Mouse (Mus musculus): Measurements from ENCODE around the gene Hmbs.
"Not testable (repeated sequence)": the region's sequence is repeated elsewhere in the genome, so short reads cannot be mapped to it uniquely, and the experiment has no call there.

Gene Hmbs

DNA sequence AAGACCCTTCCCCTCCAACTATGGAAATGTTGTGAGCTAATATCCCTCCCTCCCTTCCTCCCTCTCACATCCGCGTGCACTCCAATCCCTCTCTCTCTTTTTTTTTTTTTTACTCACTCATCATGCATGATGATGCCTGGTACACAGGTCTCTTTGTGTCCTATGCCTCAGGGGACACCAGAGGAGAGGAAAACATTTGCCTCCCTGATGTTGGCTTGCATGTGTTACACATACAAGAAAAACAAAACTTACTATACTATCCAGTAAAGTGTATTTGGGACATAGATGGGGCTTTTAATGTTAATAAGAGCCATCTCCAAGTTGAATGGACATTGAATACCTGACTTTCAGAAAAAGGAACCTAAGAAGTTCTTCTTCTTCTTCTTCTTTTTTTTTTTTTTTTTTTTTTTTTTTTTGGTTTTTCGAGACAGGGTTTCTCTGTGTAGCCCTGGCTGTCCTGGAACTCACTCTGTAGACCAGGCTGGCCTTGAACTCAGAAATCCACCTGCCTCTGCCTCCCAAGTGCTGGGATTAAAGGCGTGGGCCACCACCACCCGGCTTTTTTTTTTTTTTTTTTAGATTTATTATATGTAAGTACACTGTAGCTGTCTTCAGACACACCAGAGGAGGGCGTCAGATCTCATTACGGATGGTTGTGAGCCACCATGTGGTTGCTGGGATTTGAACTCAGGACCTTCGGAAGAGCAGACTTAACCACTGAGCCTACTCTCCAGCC is 18.8 kb downstream of the Hmbs start:
- DNase-seq (ENCODE audit: low read depth, low spot score), result peak; percentile 66

DNA sequence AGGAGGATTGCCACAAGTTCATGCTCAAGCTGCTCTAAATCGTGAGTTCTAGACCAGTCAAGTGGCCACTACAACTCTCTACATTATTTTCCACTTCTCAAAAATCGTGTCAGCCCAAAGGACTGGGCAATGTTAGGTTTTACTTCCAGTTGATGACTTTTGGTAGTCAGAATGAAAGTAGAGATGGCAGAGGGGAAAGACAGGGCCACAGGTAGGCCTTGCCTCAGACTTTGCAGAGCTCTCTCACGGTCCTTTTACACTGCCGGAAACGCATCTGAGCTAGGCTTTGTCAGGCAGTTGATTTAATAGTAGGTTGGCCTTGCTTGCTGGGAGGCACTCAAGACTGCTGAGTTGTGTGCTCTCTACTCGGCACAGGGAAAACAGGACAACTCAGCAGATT is 19.9 kb downstream of the Hmbs start:
- peak; percentile 89 for DNase-seq (ENCODE audit: low read depth, low spot score)

DNA sequence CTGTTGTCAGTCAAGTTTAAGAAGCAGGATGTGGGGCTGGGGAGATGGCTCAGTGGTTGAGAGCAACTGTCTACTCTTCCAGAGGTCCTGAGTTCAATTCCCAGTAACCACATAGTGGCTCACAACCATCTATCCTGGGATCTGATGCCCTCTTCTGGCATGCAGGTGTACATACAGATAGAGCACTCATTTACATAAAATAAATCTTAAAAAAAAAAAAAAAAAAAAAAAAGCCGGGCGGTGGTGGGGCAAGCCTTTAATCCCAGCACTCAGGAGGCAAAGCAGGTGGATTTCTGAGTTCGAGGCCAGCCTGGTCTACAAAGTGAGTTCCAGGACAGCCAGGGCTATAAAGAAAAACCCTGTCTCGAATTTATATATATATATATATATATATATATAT is 20.4 kb downstream of the Hmbs start:
- DNase-seq (ENCODE audit: low read depth, low spot score), result peak; percentile 34

DNA sequence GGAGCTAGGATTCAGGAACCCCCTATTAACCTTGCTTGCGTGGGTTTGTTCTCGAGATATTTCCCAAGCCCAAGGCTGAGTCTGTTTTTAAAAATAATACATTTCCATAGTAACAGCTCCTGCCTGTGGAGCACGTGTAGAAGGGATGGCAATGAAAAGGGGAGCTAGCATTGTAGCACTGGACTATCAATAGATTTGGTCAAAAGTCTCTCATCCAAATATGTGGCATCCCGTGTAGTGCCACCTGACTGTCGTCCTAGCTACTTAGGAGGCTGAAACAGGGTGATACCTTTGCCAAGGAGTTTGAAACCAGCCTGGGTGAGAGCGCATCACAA is 23.3 kb downstream of the Hmbs start:
- no peak for DNase-seq (ENCODE audit: low read depth, low spot score)

DNA sequence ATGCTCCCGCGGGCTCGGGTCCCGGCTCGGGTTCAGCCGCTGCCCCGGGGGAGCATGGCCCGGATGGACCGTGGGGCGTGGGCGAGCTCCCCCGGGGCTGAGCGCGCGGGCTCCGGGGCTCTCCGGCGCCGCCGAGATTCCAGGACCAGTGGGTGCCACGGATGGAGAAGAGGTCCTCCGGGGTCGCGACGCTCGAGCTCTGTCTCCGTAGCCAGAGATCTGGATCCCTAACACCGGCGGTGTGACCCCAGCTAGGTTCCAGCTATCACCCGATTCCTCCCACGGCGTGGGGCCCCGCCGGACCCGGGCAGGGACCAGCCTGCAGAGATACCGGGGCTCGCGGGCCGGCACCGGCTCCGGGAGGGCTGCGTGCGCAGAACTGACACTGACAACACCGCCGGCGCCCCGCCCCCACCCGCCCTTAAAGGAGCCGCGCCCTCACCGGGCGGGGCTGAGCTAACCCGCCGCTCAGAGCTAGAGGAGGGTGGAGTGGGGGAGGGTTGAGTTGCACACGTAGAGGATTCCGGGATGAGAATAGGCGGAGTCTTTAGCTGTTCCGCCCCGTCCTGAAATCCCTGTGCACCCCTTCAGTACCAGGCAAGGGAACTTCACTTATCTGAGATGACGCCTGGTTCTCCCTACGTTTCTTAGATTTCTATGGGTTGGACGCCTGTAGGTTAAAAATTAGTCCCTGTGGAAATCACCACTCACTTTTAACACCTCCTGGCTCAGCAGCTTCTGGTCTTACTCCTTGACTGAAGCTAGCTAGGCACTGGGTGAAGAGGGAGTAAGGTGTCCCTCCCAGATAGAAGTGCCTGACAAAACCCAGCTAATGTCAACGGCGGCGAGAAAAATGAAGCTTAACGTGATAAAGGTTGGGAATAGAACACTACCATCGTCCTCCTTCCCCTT is 23.9 kb downstream of the Hmbs start, which contains the start of gene C2cd2l:
Gene C2cd2l (minus strand): TSS at position 399 of the 912 bp plus-strand sequence.
- peak; percentile 93 for DNase-seq (ENCODE audit: low read depth, low spot score)

DNA sequence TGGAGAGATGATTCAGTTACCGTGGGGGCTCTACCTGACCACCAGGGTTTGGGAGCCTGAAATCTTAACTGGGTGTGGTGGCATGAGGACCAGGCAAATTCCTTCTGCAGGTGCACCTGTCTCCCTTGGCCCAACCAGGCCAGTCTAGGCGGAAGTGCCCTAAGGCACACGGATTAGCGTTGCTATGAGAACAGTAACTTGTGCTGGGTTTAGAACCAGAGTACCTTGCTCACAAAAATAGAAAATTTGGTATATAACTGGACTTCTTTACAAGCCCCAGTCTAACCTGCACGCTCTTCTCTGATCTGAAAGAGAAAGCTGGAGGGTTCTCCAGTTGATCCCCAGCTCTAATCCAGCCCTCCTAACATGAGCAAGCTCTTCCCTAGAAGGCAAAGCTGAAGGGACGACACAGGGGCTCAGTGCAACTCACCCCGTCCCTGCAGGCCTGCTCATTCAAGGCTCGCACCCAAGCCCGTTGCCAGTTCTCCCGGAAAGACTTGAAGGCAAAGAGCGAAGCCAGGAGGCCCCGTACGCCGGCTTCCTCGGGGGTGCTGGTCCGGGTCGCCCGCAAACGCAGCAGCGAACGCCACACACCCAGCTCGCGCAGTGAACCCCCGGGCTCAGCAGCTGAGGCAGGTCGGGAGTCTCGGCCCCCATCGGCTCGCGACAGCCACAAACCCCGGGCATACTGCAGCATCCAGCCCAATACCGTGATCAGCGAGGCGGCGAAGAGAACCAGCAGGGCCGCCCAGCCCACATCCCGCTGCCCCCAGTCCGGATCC is 24.7 kb downstream of the Hmbs start:
- DNase-seq (ENCODE audit: low read depth, low spot score), result peak; percentile 63

DNA sequence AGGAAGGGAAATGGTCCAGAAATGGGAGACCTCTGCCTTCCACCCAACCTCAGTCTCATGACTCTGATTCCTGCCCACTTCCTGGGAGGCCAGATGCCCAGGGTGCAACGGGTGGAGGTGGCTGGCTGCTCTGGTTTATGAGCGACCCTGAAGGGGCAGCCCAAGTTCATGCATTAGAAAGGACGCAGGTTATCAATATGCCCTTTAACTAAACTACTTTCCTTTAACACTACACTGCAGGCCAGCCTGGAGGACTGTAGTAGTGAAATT is 25.3 kb downstream of the Hmbs start:
- no peak for DNase-seq (ENCODE audit: low read depth, low spot score)

DNA sequence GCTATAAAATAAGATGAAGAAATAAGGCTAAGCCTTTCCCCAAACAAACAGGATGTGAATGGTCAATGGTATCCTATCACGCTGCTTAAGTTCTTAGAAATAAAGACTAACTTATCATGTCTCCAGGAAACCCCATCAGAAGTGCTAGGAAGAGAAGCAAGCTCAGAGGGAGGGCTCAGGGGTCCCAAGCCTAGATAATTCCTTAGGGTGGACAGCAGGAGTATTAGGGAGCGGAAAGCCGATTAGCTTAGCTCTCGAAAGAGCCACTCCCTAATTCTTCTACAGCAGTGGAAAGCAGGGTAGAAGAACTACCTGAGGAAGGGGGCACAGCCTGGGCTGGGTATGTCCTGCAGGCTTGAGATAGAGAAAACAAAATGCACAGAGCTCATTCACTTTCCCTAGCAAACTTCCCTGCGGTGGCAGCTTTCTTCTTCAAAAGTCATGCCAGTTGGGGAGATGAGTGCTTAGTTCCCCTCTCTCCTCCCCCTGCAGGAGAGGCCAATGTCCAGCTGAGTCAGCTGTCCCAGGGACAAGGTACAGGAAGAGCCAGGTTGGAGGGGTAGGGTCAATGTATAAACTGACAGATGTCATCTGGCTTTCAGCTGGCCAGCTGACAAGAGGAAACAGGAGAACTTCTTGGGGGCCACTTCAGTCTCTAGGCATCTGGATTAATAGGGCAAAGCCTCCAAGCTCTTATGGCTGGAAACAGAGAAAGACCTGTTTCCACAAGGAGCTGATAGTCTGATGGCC is 25.8 kb downstream of the Hmbs start:
- no peak for DNase-seq (ENCODE audit: low read depth, low spot score)

DNA sequence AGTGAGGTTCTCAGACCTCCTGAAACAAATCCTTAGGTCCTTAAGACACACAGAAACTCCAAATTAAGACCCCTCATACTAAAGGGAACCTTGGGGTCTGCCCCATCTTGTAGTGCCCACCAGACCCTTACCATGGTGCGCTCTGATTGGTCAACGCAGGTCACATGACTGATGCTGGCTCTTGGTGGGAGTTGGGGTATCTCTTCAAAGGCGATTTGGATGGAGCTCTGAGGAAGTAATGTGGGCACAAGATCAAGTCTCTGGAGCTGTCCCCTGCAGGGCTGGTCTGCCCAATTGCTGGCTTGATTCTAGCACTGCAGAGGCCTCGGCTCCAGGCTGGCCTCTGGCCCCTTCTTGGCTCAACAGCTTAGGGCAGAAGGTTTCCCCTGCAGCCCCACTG is 26.6 kb downstream of the Hmbs start:
- DNase-seq (ENCODE audit: low read depth, low spot score), result no peak

DNA sequence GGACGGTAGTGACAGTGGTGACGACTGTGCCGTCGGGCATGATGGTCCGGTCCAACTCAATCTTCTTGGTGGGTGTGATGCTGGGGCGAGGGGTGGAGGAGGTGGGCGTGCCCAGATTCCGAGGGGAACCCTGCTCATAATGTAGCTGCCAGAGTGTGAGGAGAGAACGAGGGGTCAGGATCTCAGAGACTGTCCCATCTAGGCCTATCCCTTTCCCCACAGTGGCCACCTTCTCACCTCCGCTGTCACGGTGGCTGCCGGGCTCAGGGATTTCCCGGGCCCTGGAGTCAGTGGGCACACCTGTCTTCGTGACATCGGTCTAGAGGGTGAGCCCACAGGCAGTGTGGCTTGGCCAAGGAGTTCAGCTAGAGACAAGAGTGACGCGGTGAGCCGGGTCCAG is 29.1 kb downstream of the Hmbs start:
- DNase-seq (ENCODE audit: low read depth, low spot score), result no peak

DNA sequence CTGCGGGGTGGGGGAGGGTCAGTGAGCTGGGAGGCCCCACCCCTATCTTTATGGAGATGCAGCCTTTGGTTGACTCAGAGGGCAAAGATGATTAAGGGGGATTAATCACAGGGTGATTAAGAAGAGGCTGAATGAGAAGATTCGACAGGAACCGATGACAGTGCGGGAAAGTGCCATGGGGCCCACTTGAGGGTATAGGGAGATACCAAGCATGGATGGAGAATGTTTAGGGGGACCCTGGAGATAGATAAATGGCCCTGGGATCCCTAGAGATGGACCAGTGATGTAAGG is 29.8 kb downstream of the Hmbs start:
- no peak for DNase-seq (ENCODE audit: low read depth, low spot score)

DNA sequence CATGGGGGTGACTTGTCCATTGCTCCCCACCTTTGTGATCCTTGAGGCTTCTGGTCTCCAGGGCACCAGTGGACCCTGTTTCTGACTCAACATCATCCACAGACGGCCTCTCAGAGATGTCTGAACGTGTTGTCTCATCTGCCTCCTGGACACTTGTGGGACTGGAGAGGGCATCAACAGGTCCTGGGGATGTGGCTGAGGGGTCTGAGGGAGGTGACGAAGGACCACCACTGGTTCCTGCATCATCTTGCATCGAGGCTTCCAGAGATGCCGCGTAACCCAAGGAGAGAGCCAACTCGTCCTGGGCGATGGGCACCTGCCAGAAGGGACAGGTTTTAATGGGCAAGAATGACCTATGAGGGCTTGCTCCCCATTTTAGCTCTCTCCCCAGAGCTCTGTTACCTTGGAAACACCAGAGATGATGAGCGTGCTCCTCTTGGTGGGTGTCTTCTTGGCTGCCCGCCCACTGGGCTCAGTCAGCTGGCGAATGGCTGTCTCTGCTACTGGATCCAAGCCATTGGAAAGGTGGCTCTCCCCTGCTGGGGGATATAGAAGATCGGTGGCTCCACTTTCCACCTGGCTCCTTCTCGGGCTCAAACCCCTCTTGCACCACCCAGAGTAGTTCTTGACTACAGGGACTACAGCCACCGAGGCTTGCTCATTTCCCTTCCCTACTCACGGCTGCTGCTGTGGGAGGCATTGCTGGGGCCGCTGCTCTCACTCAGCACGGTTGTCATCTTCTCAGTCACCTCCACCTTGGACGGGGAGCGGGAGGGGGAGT is 30.4 kb downstream of the Hmbs start:
- no peak for DNase-seq (ENCODE audit: low read depth, low spot score)

DNA sequence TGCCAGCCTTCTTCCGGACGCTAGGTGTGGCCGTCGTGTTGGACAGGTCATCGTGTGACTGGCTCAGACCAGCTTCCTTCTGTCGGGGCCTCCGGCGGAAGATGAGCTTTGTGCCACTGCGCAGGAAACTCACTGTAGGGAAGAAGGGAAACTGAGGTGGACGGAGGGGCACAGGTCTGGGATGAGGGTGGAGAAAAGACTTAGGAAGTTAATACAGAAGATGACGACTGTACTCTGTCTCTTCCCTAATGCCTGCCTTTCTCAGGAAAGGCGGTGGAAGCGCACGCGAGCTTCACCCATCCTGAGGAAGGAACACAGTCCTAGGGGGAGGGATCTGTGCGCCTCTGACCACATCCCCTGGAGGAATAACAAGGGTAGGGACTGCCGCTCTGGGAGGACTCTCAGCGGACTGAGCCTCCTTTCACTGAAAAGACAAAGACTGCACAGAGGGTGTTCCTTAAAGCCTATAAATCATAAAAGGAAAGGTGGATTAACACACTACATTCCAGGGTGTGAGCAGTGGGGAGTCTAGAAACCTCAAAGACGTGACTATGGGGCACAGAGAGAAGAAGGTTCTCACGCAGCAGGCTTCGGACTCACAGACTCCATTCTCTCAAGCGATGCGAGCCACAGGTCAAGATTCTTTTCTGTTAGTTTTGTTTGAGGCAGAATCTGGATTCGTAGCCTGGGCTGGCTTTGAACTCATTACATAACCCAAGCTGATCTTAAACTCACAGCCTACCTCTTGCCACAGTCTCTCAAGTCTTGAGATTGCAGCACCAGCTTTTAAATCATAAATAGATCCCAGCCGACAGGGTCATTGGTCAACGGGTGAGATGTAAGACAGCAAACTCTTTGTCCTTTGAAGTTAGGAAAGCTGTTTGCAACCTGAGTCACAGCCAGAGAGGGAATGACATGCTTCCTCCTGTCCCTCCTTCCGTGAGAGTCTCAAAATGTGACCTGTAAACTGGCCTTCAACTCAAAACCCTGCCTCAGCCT is 32.6 kb downstream of the Hmbs start:
- no peak for DNase-seq (ENCODE audit: low read depth, low spot score)

DNA sequence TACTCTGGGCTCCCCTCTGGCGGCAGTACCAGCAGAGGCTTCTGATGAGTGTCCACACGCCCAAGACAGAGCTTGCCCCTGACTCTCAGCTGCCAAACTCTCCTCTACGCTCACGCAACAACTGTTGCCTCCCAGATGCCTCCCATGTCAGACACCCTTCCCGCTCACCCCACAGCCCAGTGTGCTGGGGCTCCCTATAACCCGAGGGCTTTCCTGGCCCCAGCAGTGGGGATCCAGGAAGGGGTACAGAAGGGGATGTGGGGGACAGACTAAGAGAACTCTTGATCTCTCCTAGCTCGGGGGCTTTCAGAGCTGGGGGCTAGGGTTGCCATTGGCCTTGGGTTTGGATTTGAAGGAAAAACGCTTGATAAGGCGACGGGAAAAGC is 33.3 kb downstream of the Hmbs start:
- no peak for DNase-seq (ENCODE audit: low read depth, low spot score)

DNA sequence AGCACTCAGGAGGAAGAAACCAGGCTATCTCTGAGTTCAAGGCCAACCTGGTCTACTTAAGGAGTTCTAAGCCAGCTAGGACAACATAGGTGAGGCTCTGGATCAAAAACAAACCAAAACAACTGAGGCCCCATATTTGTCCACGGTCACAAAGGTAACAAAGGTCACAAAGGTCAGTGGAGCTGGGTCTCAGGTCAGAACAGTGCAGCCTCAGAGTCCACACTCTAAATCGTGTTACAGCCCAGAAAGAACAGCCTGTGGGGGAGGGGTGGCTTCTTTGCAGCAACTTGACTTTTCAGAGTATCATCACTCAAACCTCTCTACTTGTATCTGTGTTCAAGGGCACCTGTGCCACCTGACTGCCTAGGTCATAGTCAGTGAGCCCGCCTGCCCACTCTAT is 34.3 kb downstream of the Hmbs start:
- no peak for DNase-seq (ENCODE audit: low read depth, low spot score)

DNA sequence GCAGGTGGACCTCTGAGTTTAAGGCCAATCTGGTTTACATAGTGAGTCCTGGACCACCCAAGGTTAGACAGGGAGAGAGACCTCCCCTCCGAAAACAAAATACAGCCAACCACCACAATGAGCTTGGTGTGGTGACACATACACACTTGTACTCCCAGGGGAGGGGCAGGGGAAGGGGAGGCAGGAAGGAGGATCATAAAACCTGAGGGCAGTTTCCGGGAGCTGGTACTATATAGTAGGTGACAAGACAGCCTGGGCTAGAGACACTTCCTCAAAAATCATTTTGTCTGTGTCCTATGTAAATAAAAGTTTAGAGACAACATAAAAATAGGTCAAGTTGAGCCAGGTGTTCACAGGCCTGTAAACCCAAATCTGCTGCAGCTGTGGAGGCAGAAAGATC is 36.8 kb downstream of the Hmbs start:
- peak; percentile 95 for DNase-seq (ENCODE audit: low read depth, low spot score)

DNA sequence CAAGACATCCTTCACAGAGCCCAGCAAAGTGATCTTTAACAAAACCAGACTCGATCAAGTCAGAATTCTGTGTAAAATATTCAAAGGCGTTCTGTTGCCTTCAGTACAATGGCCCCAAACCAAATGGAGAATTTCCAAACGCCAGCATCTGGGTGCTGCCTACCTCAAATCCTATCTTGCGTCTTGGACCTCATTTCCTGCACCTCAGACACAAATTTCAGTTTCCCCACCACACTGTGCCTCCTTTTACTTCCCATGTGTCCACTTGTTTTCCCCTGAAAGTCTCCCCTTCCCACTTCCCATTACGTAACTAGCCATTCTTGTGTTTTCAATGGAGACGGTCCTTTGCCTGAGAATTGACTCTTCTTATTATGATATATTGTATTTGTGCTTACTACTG is 37.5 kb downstream of the Hmbs start:
- DNase-seq (ENCODE audit: low read depth, low spot score), result peak; percentile 62

DNA sequence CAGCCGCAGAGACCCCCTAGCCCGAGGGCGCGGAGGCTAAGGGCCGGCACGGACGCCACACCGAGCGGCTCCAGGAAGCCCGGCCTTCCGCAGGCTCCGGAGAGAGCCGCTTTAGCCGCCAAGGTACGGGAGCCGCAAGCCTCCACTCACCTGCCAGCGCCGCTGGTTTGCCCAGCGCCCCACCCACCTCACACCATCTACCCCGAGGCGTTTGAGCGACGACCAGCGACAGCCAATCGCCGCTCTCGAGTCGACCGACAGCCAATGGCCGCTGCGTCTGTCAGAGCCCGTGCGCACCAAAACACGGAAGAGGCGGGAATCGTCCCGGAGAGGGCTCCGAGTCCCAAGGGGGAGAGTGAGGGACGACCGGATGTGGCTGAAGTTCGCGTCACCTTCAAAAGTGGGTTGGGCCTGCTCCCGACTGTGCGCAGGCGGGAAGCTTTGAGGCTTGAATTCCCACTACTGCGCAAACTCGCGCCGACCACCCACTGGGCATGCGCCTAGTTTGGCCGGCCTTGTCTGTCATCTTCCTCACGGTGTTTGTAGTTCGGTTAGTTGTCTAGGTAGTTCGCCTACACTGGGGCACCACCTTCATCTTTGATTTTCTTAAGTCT is 38.5 kb downstream of the Hmbs start, which contains the start of gene Hinfp:
Gene Hinfp (minus strand): TSS at position 206 of the 614 bp plus-strand sequence.
- DNase-seq (ENCODE audit: low read depth, low spot score), result peak; percentile 100

DNA sequence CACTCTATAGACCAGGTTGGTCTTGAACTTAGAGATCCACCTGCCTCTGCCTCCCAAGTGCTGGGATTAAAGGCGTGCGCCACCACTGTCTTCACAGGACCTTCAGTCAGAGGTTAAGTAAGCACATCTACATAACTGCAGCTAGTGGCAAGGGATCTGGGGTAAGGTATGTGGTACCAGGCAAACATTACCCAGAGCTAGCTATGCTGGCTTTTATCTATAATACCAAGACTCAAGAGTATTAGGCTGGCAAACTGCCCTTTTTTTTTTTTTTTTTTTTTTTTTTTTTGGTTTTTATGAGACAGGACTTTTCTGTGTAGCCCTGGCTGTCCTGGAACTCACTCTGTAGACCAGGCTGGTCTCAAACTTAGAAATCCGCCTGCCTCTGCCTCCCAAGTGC is 44.0 kb downstream of the Hmbs start:
- DNase-seq (ENCODE audit: low read depth, low spot score), result not testable (repeated sequence)

Measured in A20 (cell line).